Mouse (Mus musculus) megakaryocyte-erythroid progenitor cell, adult 5-6 weeks (primary cell): ENCODE results near the gene Hectd2. TPM values are rescaled to one million over a fixed set of nuclear protein-coding genes. Genes with fewer than 3 reads are reported as not detected.

Experiments
- ATAC-seq: replicated peaks from 2 replicates; pipeline ENCODE4 v1.8.0; 2016; ENCODE audit warnings: mild to moderate bottlenecking, inconsistent platforms; ENCODE audit not compliant: severe bottlenecking, poor library complexity, low FRiP score, low TSS enrichment
- total RNA-seq, 2 experiments: library from RNA; stranded (forward) in 1 of 2; stranded (reverse) in 1 of 2; fragments of 200-1000, 215-1000 nt in 1 of 2; fragments of >200 nt in 1 of 2; fragmentation: Nextera tagmentation in 1 of 2; gene quantifications; 2 replicates each; pipeline ENCODE4 v1.2.3; 2014 to 2017

The Hectd2 gene
- total RNA-seq, 2 experiments from 2014 or later: 1.8 TPM

DNA sequence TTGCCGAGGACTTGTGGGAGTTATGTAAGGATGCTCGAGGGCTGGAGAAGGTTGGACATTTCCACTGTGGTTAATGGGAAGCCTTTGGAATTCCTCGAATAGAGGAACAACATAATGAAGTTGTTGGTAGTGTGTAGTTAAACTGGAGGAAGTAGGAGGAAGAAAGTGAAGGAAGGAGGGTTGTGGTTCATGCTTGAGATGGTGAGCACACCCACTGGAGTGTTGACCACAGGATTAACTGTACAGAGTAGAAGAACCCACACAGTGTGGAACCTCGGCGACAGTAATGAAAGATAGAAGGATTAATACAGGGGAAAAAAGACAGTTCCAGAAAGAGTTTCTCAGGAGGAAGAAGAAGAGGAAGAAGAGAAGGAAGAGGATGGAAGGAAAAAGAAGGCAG lies 4.9 kb downstream of the Hectd2 start:
- ATAC-seq: no peak

DNA sequence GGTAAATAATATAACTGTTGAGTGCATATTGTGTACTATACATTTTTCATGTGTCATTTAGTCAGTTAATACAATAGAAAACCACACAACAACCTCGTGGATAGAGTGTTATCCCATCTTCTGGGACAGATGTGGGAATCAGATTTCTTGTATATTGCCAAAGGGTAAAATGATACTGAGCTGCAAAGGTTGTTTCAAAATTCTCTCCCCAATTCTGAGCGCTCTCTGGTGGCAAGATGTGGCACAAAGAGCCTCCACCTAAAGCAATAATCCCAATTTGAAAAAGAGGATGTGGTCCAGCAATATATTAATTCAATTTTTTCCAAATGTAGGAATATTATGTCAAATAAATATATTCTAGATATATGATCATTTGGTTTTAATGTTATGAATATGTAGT lies 5.7 kb downstream of the Hectd2 start:
- no peak for ATAC-seq

DNA sequence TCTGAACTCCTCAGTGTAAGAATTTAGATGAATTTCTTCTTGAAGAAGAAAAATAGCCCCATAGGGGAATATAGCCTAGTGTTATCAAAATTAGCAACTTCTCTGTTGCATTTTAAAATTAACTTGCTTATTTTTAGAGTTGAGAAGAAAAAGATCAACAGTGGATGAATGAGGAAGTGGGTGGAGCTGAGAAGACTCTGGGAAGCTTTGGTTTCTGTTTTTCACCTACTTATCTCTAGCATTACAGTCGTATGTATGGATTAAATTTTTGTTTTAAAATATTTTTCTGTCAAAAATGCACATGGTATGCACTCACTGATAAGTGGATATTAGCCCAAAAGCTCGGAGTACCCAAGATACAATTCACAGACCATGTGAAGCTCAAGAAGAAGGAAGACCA lies 6.7 kb downstream of the Hectd2 start:
- ATAC-seq: no peak

DNA sequence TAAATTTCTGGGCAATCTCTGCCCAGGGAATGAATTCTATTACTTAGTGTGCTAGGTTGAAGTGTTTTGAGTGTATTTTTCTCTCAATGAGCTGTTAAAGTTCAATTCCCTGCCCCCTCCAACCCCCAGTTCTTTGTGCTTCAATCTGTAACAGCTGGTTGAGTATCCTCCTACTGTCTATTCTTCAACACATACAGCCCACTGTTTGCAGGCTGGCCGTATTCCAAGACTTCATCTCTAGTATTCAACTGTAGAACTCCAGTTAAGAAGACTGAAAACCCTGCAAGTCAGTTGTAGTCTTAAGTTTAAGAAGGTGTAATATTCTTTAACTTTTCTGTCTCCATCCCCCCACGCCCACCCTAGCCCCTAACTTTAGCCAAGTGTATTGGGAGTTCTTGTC lies 10.0 kb downstream of the Hectd2 start:
- ATAC-seq: no peak

DNA sequence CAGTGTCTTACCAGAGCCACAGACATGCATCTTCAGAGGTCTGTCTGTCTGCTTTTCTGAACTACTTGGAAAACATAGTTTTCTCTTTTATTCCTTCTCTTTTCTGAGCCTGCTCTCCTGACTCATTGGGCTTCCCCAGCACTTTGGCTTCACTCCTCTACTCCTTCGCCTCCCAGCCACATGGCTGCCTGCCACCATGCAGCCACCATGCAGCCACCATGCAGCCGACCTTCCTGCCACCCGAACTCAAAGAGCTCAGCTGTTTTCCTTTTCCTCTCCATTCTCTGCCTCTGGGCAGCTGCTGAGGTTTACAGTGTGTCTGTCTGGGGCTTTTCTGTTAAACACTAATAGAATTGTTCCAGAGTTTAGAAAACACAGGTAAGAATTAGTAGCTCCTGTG lies 19.5 kb downstream of the Hectd2 start:
- no peak for ATAC-seq

DNA sequence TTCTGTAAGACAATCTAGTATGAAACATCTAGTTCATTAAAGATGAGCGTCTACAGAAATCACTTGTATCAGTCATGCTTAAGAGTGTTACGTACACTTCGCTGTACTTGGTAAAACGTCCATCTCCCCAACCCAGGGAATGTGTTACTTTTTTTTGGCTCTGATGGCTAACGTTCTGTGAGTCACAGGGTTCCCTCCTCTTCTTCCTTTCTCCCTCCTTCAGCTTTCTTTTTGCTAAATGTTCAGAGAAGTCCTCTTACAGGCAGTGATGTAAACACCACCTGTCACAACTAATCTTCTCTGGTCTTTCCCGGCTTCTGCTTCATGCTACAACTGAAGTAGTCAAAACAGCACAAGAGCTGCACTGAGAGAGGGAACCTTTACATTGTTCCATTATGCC lies 20.7 kb downstream of the Hectd2 start:
- no peak for ATAC-seq

DNA sequence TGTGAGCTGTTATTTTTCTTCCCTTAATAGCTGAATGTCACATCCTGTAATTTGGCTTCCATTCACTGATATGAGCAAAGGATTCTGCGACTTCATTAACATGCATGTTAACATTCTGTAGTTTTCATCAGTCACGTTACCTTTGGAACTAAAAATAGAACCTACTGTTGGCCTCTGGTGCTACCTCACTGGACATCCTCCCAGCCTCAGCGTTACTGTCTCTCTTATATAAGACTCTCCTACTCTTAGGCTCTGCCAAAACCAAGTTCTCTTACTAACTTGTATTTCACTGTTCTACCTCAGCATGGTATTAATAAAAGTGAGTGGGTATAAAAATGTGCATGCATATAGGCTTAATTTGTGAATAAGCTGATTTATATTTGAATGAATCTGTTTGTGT lies 26.4 kb downstream of the Hectd2 start:
- no peak for ATAC-seq

DNA sequence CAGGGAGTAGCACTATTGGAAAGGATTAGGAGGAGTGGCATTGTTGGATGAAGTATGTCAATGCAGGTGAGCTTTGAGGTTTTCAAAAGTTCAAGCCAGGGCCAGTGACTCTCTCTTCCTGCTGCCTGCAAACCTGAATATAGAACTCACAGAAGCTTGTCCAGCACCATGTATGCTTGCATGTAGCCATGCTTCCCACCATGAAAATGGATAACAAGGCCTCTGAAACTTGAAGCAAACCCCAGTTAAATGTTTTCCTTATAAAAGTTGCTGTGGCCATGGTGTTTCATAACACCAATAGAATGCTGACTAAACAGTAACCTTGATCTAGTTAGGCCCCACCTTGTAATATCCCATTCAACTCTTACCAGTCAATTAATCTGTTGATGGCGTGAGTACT lies 27.7 kb downstream of the Hectd2 start:
- no peak for ATAC-seq

DNA sequence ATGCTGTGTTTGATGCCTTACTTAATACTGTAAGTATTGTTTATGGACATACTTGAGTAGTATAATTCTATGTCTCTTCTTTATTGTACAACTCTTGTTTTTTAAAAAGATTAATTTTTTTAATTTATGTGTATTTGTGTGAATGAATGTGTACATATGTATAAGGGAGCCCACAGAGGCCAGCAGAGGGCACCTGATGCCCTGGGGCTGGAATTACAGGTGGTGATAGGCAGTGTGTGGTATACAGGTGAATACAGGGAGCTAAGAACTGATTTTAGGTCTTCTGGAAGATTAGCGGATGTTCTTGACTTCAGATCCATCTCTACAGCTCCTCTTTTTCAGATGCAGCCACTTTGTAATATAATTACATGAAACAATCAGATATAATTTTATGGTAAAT lies 31.1 kb downstream of the Hectd2 start:
- ATAC-seq: no peak

DNA sequence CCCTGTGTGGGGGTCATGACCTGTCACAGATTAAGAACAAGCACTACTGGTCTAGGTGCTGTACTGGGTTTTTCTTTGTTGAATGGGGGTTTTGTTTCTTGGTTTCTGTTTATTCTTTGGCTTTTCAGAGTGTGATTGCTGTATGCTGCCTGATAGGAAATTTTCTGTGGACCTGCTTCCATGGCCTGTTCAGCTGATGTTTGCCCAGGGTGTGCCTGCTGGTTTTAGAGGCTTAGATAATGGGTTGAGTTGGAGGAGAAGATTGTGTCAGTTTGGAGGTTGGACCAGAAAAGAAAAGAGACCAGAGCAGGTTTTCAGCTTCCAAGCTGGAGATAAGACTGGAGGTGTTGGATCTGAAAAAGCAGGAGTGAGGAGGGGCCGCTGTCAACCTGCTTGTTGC lies 40.0 kb downstream of the Hectd2 start:
- no peak for ATAC-seq

DNA sequence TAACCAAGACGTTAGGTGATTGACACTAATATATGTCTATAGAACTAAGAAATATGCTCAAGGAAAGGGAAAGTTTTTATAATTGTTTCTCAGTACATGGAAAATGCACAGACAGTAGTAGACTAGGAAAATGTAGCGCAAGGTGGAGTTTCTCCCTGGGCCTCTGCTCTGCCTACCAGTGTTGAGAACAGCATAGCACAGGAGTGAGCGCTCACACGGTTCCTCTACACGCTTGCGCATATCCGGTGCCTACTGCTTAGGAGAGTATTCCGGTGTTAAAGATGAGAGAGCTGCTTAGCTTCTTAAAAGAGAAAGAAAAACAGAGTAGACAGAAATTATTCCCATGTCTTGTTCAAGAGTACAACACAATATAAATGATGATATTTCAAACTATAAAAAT lies 47.4 kb downstream of the Hectd2 start:
- ATAC-seq: no peak

DNA sequence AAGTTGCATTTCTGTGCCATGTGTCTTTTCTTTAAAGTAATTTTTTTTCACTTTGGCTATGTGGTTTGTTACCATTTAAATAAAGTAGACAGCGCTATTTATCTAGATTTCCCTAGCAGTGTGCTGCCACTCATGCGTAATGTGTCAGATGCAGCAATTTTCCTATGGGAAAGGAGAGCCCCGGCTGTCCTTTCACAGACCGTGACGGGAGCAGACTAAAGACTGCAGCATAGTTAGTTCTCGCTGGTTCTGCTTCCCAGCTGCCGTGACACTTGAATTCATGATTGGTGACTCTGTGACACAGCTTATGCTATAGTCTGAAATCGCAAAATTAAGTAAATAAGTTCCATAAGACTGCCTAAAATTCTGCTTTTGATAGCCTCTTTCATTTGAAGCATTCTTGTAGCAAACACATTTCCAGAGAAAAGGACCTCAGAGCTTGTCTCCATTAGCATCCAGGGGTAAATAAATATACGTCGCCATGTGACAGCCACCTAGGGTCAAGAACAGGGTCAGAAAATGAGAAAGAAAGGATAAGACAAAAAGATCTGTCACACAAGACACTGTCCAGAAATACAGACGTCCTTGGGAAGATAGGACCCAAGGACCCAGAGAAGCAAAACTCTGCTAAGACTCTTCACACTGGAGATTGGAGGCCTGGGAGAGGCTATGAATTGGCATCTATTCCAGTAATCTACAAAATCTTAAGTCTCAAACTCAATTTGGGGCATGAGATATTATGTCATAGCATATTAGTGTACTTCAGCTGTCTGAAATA lies 48.3 kb downstream of the Hectd2 start:
- no peak for ATAC-seq

DNA sequence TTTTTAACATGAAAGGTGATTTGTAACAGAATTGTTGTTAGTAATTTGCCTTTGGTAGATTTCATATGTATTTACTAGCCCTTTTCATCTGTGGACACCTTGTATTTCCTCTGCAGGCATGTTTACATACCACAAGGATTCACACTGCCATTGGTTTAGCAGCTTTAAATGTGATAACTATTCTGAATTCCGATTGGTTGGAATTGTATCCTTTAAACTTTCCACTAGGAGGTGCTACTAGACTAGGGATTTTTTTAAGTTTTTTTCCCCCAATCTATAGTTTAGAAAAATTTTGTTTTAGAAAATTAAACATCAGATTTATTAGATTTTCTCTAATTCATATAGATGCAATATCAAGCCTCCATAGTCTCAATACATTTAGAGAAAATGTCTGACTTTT lies 51.8 kb downstream of the Hectd2 start:
- ATAC-seq: no peak

DNA sequence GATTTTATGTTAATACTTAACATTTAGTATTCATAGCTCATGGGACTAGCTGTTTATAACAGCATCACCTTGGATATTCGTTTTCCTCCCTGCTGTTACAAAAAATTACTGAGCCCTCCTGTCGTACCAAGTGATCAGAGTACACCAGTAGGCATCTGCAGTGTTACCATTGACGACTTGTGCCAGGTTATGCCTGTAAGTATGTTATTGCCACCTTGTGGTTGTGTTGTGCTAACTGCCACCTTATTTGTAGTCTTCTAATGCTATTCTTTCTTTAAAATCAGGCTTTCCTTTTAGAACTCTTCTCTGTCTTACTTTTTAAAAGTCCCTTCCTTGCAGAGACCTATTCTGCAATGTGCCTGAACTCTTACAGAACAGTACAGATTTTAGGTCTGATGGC lies 54.8 kb downstream of the Hectd2 start:
- peak; percentile 62; the same call in 1 of the 2 replicates for ATAC-seq

DNA sequence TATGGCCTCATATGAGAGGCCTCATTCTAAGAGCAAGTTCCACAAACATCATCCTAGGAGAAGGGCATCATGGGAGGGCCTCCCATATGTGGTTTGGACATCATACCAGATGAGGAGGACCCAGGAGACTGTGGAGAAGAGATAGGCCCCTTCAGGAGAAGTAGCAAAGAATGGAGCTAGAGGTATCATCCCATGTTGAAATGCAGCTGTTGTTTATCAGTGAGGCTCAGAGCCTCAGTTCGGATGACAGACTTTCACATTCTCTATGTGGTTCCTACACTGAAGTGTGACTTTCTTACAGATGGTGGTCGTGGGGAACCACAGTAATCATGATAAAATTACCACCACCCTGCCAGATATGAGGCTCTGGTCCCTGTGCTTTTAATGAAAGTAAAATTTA lies 55.9 kb downstream of the Hectd2 start:
- peak; percentile 98 for ATAC-seq

DNA sequence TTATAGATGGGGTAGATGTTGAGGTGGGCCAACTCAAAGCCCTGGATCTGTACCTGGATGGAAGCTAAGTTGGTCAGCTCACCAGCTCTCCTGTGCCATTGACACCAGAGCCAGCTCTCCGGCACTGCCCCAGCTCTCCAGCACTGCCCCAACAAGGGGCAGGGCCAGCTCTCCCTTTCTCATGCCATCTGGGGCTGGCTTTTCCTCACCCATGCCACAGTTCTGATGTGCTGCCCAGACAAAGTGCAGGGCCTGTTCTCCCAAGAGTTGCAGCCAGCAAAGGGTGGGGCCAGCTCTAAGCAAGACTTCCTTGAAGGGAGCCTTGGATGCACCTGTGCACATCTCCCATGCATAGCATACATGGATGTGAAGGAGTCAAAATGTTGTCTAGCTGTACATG lies 71.5 kb downstream of the Hectd2 start:
- no peak for ATAC-seq

DNA sequence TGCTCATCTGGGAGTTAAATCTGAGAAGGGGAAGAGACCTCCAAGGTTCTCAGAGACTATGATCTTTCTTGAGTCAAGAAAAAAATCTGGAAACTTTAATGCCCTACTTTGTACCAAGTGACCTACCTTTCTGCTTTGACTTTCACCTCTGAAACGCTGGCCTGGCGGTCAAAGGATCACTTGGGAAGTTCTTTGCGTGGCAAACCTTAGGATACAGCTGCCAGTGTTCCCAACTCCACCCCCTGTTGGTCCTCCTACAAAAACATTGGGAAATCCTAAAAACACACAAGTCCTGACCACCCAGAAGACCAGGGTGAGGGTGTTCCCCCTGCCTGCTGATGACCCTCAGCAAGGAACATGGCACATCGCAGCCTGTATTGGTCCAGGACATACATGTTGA lies 72.4 kb downstream of the Hectd2 start:
- ATAC-seq: no peak

DNA sequence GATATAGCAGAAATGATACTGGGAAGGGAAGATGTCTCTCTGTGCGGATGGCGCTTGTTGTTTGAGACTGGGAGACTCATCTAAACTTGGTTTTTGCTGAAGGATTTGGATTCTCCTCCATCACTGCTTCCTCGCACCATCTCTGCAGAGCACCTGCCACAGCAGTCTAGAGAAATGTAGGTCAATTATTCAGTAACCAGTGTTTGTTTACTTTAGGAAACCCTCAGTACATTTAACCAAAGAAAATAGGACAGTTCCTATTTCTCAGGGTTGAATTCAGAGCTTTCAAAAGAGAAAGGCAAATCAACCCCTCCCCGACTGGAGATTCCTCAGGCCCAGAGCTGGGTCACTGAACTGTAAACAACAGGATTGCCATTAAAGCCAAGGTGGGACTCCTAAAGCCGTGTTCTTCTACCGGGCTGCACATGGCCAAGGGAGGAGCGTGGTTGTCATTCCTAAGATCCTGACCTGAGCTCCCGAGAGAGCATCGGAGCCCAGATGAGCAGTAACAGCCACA lies 75.0 kb downstream of the Hectd2 start:
- no peak for ATAC-seq

DNA sequence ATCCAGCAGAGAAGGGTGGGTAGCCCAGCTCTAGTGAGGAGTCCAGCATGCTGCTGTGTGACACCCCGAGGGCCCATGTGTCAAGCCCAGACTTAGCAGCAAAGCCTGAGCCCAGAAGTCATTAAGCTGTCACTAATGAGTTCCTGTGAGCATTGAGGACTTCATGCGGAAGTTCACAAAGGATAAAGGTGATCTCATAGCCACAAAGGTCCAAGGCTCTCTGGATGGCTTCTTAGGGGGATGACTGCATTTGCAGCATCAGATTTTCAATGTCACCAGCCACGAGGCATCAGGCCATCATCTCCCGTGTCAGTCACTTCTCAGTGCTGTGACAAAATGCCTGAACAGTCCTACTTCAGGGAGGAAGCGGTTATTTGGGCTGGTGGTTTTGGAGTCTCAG lies 75.9 kb downstream of the Hectd2 start:
- no peak for ATAC-seq

DNA sequence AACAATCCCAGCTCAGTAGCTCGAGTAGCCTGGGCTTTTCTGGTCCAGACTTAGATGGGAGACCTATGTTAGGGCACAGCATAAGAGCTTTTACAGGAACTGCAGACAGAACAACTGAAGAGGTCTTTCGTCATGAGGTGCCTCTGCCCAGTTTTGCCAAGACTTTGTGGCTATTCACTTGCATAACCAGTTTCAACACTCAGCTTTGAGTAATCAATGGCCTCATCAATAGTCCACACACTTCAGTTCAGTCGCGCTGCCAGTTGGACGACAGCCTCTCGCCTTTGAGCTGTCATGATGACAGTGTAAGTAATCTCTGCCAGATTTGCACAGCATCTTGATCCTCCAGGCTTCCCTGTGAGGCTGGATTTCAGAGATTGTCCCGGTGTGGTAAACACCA lies 80.3 kb downstream of the Hectd2 start:
- ATAC-seq: no peak

DNA sequence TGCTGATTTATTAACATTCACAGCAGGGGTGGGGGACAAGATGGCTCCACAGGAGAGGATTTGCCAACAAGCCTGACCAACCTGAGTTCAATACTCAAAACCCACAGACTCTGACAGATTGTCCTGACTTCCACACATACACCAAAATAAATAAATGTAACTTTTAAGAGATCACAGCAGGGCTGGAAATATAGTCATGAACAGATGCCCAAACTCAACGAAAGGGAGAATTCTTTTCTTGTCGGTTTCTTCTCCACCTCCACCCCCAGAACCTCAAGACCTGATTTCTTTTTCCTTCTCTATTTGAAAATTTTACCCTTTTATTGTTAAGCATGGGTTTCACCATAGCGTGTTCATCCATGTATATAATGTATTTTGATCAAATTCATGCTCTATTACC lies 82.8 kb downstream of the Hectd2 start:
- no peak for ATAC-seq
